Mouse (Mus musculus): ENCODE measurements around the gene Rnf169.

Rnf169 gene

GRCm38 (mm10) chr7:99893967-99894366 lies 86.3 kb downstream of the Rnf169 start:
- DNase-seq (ENCODE audit: low spot score) = no peak

- DNase-seq (ENCODE audit: low spot score) = no peak
Observed at GRCm38 (mm10) chr7:99892351-99892750, 87.9 kb downstream of the Rnf169 start.

GRCm38 (mm10) chr7:99891471-99891870 lies 88.8 kb downstream of the Rnf169 start:
- no peak for DNase-seq (ENCODE audit: low spot score)

GRCm38 (mm10) chr7:99890168-99890755 lies 90.0 kb downstream of the Rnf169 start:
- DNase-seq (ENCODE audit: low spot score) = no peak

GRCm38 (mm10) chr7:99889175-99889880 lies 90.9 kb downstream of the Rnf169 start:
- no peak for DNase-seq (ENCODE audit: low spot score)

- DNase-seq (ENCODE audit: low spot score) = no peak
Observed at GRCm38 (mm10) chr7:99887743-99888142, 92.5 kb downstream of the Rnf169 start.

GRCm38 (mm10) chr7:99887230-99887735 lies 93.0 kb downstream of the Rnf169 start:
- no peak for DNase-seq (ENCODE audit: low spot score)

GRCm38 (mm10) chr7:99878254-99878653 lies 102.0 kb downstream of the Rnf169 start:
- DNase-seq (ENCODE audit: low spot score) = no peak

- peak; percentile 90 for DNase-seq (ENCODE audit: low spot score)
Observed at GRCm38 (mm10) chr7:99876345-99876744, 103.9 kb downstream of the Rnf169 start.

GRCm38 (mm10) chr7:99875891-99876290 lies 104.4 kb downstream of the Rnf169 start:
- no peak for DNase-seq (ENCODE audit: low spot score)

- DNase-seq (ENCODE audit: low spot score) = no peak
Observed at GRCm38 (mm10) chr7:99873965-99874364, 106.3 kb downstream of the Rnf169 start.
